Mouse (Mus musculus) embryonic facial prominence, embryonic 14.5 days (tissue): ENCODE measurements around the gene Spock3. TPM values are rescaled to one million over a fixed set of nuclear protein-coding genes. Genes with fewer than 3 reads are reported as not detected.
A peak's percentile ranks its signal among the peaks of the same experiment; 100 is the strongest.

ENCODE experiments used
- ATAC-seq: fragments of 200-750 bp; cut with Nextera tagmentation; 2 replicates; pipeline ENCODE4 v1.8.0; 2017; ENCODE audit warnings: low read depth, moderate number of reproducible peaks, moderate TSS enrichment
- DNase-seq: peaks from one replicate; pipeline ENCODE4 v3.0.0-alpha.2; 2015; ENCODE audit warnings: low spot score
- H3K27ac ChIP-seq: fragments of 300-500 bp; sonication (generic); replicated peaks from 2 replicates; pipeline ENCODE4 v1.5.1; 2014; ENCODE audit warnings: low read depth, mild to moderate bottlenecking, low read length, moderate library complexity
- H3K27me3 ChIP-seq: fragments of 300-500 bp; sonication (generic); replicated peaks from 2 replicates; pipeline ENCODE4 v1.6.1; 2014; ENCODE audit warnings: low read length; ENCODE audit not compliant: control insufficient read depth, insufficient read depth
- H3K36me3 ChIP-seq: fragments of 300-500 bp; sonication (generic); 2 replicates; pipeline ENCODE4 v1.6.1; 2014; ENCODE audit warnings: low read length, mixed read lengths; ENCODE audit not compliant: control insufficient read depth, insufficient read depth
- H3K4me1 ChIP-seq: fragments of 300-500 bp; sonication (generic); 2 replicates; pipeline ENCODE4 v1.6.1; 2014; ENCODE audit warnings: antibody characterized with exemption, low read length; ENCODE audit not compliant: control insufficient read depth, insufficient read depth
- H3K4me2 ChIP-seq: fragments of 300-500 bp; sonication (generic); 2 replicates; pipeline ENCODE4 v1.6.1; 2014; ENCODE audit warnings: low read depth, mild to moderate bottlenecking, low read length, moderate library complexity, mixed read lengths
- H3K4me3 ChIP-seq: fragments of 300-500 bp; sonication (generic); 2 replicates; pipeline ENCODE4 v1.5.1; 2014; ENCODE audit warnings: low read depth, mild to moderate bottlenecking, low read length
- H3K9ac ChIP-seq: fragments of 300-500 bp; sonication (generic); 2 replicates; pipeline ENCODE4 v1.6.1; 2014; ENCODE audit warnings: low read depth, mild to moderate bottlenecking, low read length, moderate library complexity, mixed read lengths
- H3K9me3 ChIP-seq: fragments of 300-500 bp; sonication (generic); 2 replicates; pipeline ENCODE4 v1.6.1; 2016; ENCODE audit warnings: low read length; ENCODE audit not compliant: control insufficient read depth
- whole genome bisulfite sequencing: fragments of 180-500 bp; shearing (Covaris S2); extraction: QIAGEN DNeasy Blood & Tissue Kit; methylation state at CpG from one replicate; pipeline ENCODE4 v1.1.7; 2014; 5-methylcytosine and 5-hydroxymethylcytosine counted together
- polyA plus RNA-seq: library from polyadenylated mRNA; unstranded; fragments of >200 nt; fragmentation: Nextera tagmentation; extraction: Ambion mirVana; gene quantifications from 2 replicates; pipeline ENCODE4 v1.2.1, GENCODE M21; 2014

The Spock3 gene
- polyA plus RNA-seq, result 18.5 and 20.5 TPM in 2 replicates

DNA sequence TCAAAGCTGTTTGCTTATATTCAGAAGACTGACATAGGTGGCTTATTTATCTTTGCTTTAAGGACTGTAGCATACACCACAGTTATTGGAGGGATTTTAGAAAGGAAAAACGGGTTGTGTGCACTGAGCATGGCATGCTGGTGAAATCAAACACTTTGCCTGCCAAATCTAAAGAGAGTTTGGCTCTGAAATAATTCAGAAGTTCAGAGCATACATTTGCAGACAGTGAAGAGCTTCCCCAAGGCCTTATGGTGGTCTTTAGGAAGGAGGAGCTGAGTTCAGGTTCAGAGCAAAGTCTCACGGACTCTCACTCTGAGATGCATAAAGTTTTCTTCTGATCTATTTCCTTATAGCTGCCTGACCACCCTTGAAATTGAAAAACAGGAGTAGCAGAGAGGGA lies at the start of gene Spock3:
Gene Spock3 (plus strand): TSS at position 301 of the 400 bp plus-strand sequence.
- DNase-seq (no peak), ATAC-seq (no peak)
- Histone ChIP-seq H3K4me2 (peak within 1 kb of the TSS; percentile 85), H3K27me3 (peaks cover 8% of the 10 kb centered on the region; the same call in 1 of the 2 replicates), H3K36me3 (no peaks in the 10 kb centered on the region), H3K27ac (no peak within 1 kb of the TSS), H3K4me3 (peak within 1 kb of the TSS; percentile 49), H3K9ac (peak within 1 kb of the TSS; percentile 56), H3K4me1 (no peaks in the 10 kb centered on the region), H3K9me3 (no peaks in the 10 kb centered on the region)
- WGBS, result 39% methylated on average over 2 of the region's 2 CpGs

GRCm38 (mm10) chr8:62951173-62952134 lies 645 bp downstream of the Spock3 start:
- peaks cover 8% of the 10 kb centered on the region; the same call in 1 of the 2 replicates for H3K27me3 ChIP-seq
- no peaks in the 10 kb centered on the region for H3K9me3 ChIP-seq
- no peaks in the 10 kb centered on the region for H3K4me1 ChIP-seq
- H3K36me3 ChIP-seq, result no peaks in the 10 kb centered on the region
- no peak overlapping the region for H3K27ac ChIP-seq
- peak overlapping the region; percentile 56 for H3K9ac ChIP-seq
- peak; percentile 92 for ATAC-seq
- DNase-seq, result peak; percentile 75
- under 1% methylated on average over 34 of the region's 50 CpGs for WGBS
- peak overlapping the region; percentile 49 for H3K4me3 ChIP-seq
- H3K4me2 ChIP-seq, result peak overlapping the region; percentile 85

GRCm38 (mm10) chr8:62952481-62952880 lies 1.7 kb downstream of the Spock3 start:
- H3K4me1 ChIP-seq, result no peaks in the 10 kb centered on the region
- H3K4me3 ChIP-seq, result peak overlapping the region; percentile 49
- peak overlapping the region; percentile 85 for H3K4me2 ChIP-seq
- no peak overlapping the region for H3K27ac ChIP-seq
- ATAC-seq, result no peak
- WGBS, result 14% methylated on average over 3 of the region's 3 CpGs
- DNase-seq, result no peak
- H3K27me3 ChIP-seq, result peaks cover 8% of the 10 kb centered on the region; the same call in 1 of the 2 replicates
- no peaks in the 10 kb centered on the region for H3K36me3 ChIP-seq
- H3K9me3 ChIP-seq, result no peaks in the 10 kb centered on the region
- no peak overlapping the region for H3K9ac ChIP-seq

GRCm38 (mm10) chr8:62962608-62963007 lies 11.8 kb downstream of the Spock3 start:
- ATAC-seq, result no peak
- Histone ChIP-seq H3K9ac (no peak overlapping the region), H3K36me3 (no peaks in the 10 kb centered on the region), H3K4me1 (no peaks in the 10 kb centered on the region), H3K4me2 (no peak overlapping the region), H3K4me3 (no peak overlapping the region), H3K9me3 (no peaks in the 10 kb centered on the region), H3K27ac (no peak overlapping the region), H3K27me3 (no peaks in the 10 kb centered on the region)
- no peak for DNase-seq
- 81% methylated on average over 3 of the region's 3 CpGs for WGBS

- no peak overlapping the region for H3K9ac ChIP-seq
- no peaks in the 10 kb centered on the region for H3K27me3 ChIP-seq
- no peak overlapping the region for H3K27ac ChIP-seq
- DNase-seq, result peak; percentile 14
- no peak overlapping the region for H3K4me2 ChIP-seq
- no peak overlapping the region for H3K4me3 ChIP-seq
- ATAC-seq, result no peak
- no peaks in the 10 kb centered on the region for H3K4me1 ChIP-seq
- no peaks in the 10 kb centered on the region for H3K36me3 ChIP-seq
- no peaks in the 10 kb centered on the region for H3K9me3 ChIP-seq
- WGBS, result 70% methylated on average over 2 of the region's 2 CpGs
Measured at GRCm38 (mm10) chr8:62969802-62970372, 19.1 kb downstream of the Spock3 start.

GRCm38 (mm10) chr8:63088984-63089383 lies 138.2 kb downstream of the Spock3 start:
- no peaks in the 10 kb centered on the region for H3K9me3 ChIP-seq
- H3K4me3 ChIP-seq, result no peak overlapping the region
- ATAC-seq, result no peak
- 83% methylated on average over 3 of the region's 3 CpGs for WGBS
- H3K4me1 ChIP-seq, result no peaks in the 10 kb centered on the region
- H3K4me2 ChIP-seq, result no peak overlapping the region
- no peak for DNase-seq
- H3K27ac ChIP-seq, result no peak overlapping the region
- H3K27me3 ChIP-seq, result no peaks in the 10 kb centered on the region
- H3K36me3 ChIP-seq, result no peaks in the 10 kb centered on the region
- no peak overlapping the region for H3K9ac ChIP-seq

DNA sequence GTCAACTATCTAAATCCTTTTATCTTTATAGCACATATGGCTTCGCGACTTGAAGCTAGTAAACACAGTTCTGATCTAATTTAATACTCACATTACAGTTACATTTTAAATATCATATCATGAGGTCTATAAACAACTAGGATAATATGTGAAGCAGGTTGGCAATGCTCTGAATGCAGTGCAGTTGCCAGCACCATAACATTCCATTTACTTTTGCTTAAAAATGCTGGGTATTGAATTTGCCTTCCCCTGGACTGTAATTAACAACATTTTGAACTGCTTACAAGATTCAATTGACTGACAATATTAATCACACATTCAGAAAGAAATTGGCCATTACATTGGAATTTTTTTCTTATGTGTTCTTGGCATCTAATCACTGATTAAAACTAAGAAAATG lies 147.4 kb downstream of the Spock3 start:
- ATAC-seq (no peak), DNase-seq (no peak)
- 72% methylated on average over 2 of the region's 2 CpGs for WGBS
- H3K4me3 ChIP-seq, result no peak overlapping the region
- no peaks in the 10 kb centered on the region for H3K9me3 ChIP-seq
- no peak overlapping the region for H3K9ac ChIP-seq
- no peaks in the 10 kb centered on the region for H3K4me1 ChIP-seq
- no peak overlapping the region for H3K27ac ChIP-seq
- no peaks in the 10 kb centered on the region for H3K27me3 ChIP-seq
- no peaks in the 10 kb centered on the region for H3K36me3 ChIP-seq
- no peak overlapping the region for H3K4me2 ChIP-seq

DNA sequence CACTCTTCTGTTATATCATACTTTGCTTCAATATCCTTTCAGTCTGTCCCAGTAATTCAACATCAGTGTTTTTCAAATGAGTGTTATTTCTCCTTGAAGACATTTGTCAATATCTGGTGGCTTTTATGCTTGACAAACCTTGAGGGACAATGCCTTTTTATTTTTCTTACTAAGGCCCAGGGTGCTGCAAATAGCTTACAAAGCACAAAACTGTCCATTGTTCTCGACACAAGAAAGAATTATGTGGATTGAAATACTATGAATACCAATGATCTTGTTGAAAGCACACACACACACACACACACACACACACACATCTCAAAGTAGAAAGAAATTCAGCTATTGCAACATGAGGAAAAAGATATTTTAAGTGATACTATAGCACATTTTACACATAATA lies 159.0 kb downstream of the Spock3 start:
- no peak for ATAC-seq
- H3K36me3 ChIP-seq, result no peaks in the 10 kb centered on the region

More for the DNA sequence above, 159.0 kb downstream of the Spock3 start:
- Histone ChIP-seq H3K9ac (no peak overlapping the region), H3K4me2 (no peak overlapping the region), H3K4me1 (no peaks in the 10 kb centered on the region), H3K9me3 (no peaks in the 10 kb centered on the region), H3K27ac (no peak overlapping the region), H3K27me3 (no peaks in the 10 kb centered on the region), H3K4me3 (no peak overlapping the region)
- 59% methylated on average over 1 of the region's 1 CpGs for WGBS
- no peak for DNase-seq
